Mouse (Mus musculus) spleen, adult 12 weeks (tissue): Measurements from ENCODE around the gene Wdr47.
"Not testable (repeated sequence)": the region's sequence is repeated elsewhere in the genome, so short reads cannot be mapped to it uniquely, and the experiment has no call there.

ENCODE experiments used
- DNase-seq: peaks from one replicate; pipeline ENCODE4 v3.0.0; 2022; ENCODE audit warnings: low spot score

Wdr47 gene

DNA sequence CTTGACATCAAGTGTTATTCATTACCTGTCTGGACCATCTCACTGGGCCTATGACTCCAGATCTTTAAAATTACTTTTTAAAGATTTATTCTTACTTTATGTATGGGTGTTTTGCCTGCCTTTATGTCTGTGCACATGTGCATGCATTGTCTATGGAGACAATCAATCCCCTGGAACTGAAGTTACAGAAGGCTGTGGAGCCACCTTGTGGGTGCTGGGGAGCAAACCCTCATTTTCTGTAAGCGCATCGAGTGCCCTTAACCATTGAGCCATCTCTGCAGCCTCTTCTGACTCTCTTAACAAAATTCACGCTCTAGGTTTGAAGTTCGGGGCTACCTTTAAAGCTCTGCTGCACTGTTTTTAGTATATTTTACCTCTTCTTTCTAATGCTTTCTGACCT lies 48.3 kb downstream of the Wdr47 start:
- DNase-seq: no peak

DNA sequence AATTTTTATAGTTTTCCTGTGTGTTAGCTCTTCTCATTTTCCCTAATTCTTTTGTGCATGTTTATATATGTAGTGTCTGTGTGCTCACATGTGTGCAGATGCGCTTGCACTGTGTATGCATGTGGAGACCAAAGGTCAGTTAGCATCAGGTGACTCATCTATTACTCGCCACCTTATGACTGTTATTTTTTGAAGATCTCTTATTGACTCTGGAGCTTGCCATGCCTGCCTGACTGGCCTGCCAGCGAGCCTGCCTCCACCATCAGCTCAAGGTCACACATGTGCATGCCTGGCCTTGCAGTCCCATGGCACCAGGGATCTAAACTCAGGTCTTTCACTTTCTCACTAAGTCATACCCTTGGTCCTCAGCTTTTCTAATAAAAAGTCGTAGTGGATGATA lies 49.9 kb downstream of the Wdr47 start:
- DNase-seq: no peak

DNA sequence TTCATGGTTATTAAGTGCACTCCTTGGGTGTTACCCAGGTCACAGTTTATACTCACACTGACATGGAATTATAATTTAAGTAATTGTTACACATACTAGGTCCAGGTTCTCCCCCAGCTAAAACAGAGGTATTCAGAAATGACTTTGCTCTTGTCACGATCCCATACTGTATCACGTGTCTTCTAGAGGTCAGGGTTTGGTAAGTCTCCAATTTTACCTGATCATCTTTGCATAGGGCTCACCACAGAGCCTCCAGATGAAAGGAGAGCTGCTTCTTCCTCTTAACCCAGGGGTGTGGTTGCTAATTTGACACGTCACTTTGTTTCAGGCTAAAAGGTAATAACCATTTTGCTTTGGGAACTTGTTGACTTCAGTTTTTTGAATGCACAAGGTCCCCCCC lies 53.8 kb downstream of the Wdr47 start:
- no peak for DNase-seq

DNA sequence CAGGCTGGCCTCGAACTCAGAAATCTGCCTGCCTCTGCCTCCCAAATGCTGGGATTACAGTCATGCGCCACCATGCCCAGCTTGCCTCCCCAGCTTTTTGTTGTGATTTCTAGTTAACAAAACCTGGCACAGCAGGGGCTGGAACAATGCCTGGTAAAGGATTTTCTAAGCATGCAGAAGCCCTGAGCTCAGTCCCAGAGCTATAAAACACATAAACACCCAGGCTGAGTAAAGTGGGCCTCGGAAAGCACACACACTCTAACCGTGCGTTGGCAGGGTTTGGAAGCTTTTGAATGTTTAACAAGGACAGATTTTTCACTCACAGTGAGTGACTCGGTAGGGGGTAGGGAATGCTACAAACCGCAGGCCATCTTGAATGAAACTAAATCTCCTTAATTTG lies 55.0 kb downstream of the Wdr47 start:
- DNase-seq: no peak

DNA sequence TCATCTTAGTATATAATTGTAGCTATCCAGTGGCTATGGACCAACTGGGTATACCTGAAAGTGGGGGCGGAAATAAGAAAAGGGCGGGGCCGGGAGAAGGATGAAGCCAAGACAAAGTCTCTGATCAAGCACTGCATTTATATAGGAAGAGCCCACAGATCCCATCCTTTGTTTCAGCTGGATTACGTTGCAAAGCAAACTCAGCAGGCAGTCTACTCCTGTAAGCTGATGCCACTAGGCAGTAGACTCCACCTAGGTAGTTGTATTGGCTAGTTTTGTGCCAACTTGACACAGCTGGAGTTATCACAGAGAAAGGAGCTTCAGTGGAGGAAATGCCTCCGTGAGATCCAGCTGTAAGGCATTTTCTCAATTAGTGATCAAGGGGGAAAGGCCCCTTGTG lies 56.6 kb downstream of the Wdr47 start:
- not testable (repeated sequence) for DNase-seq

DNA sequence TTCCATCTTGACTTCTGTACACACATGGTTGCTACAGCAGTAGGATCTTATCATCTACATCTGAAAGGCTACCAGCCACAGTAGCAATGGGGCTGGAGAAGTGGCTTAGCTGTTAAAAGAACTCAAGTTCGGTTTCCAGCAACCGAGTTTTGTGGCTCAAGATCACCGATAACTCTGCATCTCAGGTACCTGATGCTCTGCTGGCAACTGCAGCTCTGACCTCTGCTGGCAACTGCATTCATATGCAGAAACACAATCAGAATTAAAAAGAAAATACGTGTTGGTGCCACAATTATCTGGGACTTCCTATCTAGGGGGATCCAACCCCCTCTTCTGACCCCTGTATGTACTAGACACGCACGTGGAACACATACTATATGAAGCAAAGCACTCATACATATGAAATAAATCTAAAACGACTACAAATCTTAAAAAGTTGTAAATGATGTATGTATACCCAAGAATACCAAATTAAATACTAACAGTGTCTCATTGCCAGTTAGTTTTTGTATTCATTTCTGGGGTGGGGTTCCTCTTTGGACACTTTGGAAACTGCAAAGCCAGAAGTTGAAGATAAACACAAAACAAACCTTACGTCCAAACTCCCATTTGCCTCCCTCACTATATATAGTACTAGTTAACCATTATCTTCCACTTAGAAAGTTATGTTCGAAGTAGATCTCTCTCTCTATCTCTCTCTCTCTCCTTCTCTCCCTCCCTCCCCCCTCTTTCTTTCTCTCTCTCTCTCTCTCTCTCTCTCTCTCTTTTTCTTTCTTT lies 62.0 kb downstream of the Wdr47 start:
- DNase-seq: no peak

DNA sequence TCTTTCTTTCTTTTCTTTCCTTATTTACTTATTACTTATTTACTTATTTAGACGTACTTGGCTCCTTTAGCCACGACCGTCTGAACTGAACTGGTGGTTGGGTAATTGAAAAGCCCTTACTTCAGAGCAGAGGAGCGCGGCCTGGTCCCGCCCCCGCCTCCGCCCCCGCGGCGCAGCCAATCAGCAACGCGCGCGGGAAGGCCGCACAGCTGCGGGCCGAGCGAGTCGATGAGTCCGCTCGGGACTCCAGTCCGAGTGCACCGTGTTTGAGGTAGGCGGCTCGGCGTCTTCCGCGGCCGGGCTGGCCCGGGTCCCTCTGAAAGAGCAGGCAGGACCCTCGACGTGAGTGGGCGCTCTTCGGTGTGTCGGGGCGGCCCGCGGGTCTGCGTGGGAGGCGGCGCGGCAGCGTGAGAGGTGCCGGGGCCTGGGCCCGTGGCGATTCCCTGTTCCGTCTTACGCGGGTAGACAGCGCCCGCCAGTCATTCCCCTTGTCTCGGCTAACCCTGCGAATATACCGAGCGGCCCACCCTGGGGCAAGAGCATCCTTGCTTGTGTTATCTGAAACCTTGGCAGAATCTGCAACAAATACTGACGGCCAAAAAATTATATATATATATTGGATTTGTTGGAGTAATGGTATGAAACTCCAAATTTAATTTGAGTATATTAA lies 62.8 kb downstream of the Wdr47 start, which contains the start of gene Clcc1:
Clcc1 (plus strand) TSS at position 204 of the 670 bp plus-strand sequence.
- peak; percentile 96 for DNase-seq

DNA sequence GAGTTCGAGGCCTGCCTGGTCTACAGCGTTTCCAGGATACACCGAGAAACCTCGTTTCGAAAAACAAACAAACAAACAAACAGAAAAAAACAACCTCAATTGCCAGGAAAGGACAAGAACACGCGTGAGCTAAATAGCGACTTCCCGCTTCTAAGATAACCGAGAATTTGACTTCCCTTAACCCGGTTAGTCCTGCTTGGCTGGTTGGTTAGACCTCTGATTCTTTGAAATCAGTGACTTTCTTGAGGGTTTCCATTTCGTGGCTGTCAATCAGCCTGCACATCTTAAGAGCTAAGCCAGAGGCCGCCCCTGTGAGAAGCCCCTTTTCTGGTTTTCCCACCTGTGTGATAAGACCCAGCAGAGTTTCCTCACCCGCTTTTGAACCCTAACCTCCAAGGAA lies 63.5 kb downstream of the Wdr47 start:
- DNase-seq: peak; percentile 2

DNA sequence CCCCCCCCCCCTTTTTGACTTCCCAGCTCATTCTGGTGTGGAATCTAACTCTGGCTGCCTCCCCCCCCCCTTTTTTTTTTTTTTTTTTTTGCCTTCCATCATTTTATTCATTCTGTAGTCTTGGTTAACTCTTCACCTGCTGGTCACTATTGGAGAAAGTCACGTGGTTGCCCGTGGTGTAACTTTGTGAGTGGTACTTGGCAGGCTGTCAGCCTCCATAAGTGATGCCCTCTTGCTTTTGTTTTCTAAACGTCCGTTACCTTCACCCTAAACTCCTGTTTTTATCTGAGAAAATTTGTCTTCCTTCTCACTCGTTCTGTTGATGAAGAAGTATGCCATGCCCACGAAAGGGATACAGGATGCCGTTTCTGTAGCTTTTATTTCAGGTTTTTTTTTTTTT lies 64.4 kb downstream of the Wdr47 start:
- no peak for DNase-seq

DNA sequence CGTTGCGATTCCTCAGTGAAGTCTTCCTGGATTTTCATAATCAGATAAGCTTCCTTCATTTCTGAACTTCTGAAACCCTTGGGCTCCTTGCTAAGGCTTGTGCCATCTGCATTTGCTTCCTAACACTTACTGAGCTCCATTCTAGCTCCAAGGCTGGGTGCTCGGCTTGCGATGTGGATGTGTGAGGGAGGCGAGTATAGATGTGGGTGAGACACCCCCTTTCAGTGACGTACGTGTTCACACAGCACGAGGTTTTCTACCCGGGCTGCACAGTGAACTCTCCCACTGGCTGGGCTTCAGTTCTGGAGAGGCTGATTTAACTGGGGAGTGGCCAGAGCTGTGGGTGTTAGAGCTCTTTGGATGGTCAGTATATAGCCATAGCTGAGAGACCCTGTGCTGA lies 67.5 kb downstream of the Wdr47 start:
- DNase-seq: no peak

DNA sequence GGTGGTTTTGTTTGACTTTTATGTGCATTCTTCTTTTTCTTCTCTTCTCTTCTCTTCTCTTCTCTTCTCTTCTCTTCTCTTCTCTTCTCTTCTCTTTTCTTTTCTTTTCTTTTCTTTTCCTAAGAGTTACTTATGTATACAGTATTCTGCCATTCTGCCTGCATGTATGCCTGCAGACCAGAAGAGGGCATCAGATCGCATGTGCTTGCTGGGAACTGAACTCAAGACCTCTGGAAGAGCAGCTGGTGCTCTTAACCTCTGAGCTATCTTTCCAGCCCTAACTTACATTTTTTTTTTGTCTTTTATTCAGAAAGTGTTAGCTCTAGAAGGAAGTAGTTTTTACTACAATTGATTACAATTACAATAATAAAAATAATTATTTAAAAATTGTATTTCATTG lies 69.9 kb downstream of the Wdr47 start:
- DNase-seq: no peak

DNA sequence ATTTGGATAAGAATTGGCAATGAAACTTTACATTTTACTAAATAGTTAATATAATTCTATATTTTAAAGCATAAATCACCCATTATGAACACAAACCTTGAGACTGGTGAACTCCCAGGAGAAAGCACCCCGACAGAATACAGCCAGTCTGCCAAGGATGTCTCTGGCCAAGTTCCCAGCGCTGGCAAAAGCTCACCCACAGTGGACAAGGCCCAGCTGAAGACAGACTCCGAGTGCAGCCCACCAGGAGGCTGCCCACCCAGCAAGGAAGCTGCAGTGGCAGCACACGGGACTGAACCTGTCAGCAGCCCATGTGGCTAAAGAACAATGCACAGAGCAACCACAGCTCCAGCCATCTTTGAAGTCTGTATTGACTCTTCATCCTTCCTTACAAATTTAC lies 85.5 kb downstream of the Wdr47 start:
- no peak for DNase-seq

DNA sequence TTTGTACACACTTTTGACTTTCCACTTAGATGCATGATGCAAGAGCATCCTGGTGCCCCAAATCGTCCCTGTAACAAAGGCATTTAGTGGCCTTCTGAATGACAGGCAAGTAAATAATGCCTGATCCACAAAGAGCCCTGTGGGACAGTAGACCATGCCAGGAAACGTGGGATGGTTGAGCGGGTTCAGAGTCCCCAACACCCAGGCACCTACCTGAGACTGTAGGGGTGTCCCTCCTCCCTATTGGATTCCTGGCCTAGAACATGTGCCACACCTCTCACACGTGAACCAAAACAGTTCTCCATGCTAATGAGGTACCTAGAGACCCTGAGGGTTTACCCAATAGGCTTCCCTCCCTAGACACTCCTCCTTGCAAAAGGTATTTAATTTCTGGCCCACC lies 89.9 kb downstream of the Wdr47 start:
- DNase-seq: no peak

DNA sequence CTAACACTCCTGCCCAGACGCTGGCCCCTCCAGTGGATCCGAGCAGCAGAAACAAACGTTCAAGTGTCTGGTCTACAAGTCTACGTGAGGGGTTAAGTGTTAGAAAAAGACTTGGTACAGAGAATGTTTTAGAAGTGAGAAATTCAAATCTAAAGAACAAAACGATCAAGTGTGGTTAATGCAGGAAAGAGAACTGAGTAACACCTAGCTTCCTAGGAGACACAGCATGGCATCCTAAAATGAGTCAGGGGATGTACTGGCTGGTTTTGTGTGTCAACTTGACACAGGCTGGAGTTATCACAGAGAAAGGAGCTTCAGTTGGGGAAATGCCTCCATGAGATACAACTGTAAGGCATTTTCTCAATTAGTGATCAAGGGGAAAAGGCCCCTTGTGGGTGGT lies 92.5 kb downstream of the Wdr47 start:
- DNase-seq: not testable (repeated sequence)

DNA sequence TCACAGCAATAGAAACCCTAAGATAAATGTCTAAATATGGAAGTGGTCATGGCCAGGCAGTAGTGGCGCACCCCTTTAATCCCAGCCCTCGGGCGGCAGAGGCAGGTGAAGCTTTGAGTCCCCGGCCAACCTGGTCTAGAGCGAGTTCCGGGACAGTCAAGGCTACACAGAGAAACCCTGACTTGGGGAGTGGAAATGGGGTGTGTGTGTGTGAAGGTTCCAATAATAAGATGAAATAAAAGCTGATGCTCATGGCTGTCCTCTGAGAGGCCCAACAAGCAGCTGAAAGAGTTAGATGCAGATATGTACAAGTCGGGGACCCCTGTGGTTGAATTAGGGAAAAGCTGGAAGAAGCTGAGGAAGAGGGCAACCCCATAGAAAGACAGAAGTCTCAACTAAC lies 94.6 kb downstream of the Wdr47 start:
- DNase-seq: no peak

DNA sequence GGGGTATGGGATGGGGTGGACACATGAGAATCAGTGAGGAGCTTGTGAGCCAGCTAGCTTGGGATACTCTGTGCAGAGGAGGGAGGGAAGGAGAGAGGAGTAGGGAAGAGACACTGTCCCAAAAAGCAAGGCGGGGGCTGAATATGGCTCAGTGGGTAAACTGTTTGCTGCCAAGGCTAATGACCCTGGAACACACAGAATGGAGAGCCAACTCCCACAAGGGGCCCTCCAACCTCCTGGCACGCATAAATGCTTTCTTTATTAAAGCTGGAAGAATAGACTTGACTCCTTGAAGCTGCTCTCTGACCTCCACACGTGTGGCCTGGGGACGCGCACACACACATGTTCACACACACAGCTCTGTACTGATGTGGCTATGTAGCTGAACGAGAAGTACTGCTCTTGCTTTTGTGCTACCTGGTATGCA lies 97.9 kb downstream of the Wdr47 start:
- no peak for DNase-seq

DNA sequence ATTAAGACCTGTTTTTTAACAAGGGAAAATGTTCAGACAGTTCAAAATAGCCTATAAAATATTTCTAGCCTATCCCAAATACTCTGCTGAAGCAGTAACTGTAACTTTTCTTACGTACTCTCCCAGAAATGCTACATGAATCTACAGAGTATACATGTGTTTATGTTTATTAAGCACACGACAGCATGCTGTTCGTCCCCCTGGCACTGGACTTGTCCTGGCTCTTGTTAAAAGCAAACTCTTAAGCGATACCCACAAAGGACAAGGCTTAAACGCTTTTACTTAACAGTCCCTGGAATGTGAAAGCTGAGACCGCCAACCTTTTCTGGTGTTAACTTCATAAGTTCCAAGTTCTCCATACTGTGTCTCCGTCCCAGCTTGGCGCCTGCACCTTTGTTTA lies 98.4 kb downstream of the Wdr47 start:
- no peak for DNase-seq

DNA sequence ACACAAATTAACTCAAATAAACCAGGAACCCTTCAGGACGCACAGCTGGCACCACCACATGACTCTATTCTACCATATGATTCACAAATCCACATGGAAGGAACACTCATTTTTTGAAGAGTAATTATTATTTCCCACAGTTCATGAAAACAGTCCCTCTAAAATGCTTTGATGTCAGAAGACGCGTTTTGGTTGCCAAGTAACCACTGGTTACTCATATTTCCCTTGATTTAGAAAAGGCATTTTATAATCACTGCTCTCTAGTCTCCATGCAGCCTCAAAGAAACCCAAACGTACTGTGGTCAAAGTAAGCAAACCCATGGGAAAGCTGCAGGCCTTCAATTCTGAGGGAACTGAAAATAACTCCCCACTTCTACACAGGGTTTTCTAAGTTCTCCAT lies 98.9 kb downstream of the Wdr47 start:
- DNase-seq: no peak

DNA sequence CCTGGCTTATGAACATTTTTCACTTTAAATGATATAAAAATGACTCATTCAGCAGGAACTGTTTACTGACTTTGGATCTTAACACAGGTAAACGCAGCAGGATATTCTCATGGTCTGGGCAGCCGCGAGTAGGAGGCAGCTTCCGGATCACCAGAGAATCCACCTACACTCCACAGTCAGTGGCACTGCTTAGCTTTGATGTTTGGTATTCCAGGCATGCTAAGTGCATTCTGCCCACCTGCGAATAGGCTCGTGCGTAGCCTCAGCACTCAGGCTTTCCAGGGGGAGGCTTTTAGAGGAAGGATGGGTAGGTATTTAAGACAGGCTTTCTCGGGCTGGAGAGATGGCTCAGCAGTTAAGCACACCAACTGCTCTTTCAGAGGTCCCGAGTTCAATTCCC lies 103.2 kb downstream of the Wdr47 start:
- no peak for DNase-seq
